Mouse (Mus musculus) ES-E14 (cell line): ENCODE results near the gene Mef2c. TPM values are rescaled to one million over a fixed set of nuclear protein-coding genes. Genes with fewer than 3 reads are reported as not detected.

ENCODE experiments used
- DNase-seq: peaks from one replicate; pipeline ENCODE4 v3.0.0-alpha.2; 2013; ENCODE audit warnings: low read depth, low spot score
- H3K27ac ChIP-seq: 2 replicates; pipeline ENCODE4 v1.5.1; 2012; ENCODE audit warnings: low read depth, mild to moderate bottlenecking, low read length, moderate library complexity, mixed read lengths; ENCODE audit not compliant: poor library complexity, insufficient read depth, severe bottlenecking
- H3K36me3 ChIP-seq: 2 replicates; pipeline ENCODE4 v1.6.1; 2012; ENCODE audit warnings: mild to moderate bottlenecking, low read length, moderate library complexity, mixed read lengths; ENCODE audit not compliant: control insufficient read depth, poor library complexity, insufficient read depth, severe bottlenecking
- H3K4me1 ChIP-seq, 2 experiments: fragments of 150-350 bp in 1 of 2; sonication (generic) in 1 of 2; 2 replicates each; pipeline ENCODE4 v1.6.1; 2012; ENCODE audit warnings: low read length in 2 of 2, mild to moderate bottlenecking in 1 of 2, mixed read lengths in 1 of 2; ENCODE audit not compliant: control insufficient read depth in 2 of 2, insufficient read depth in 2 of 2, poor library complexity in 1 of 2
- H3K4me3 ChIP-seq, 2 experiments: fragments of 150-350 bp in 1 of 2; sonication (generic) in 1 of 2; 2 replicates each; pipeline ENCODE4 v1.5.1; 2012; ENCODE audit warnings: low read length in 2 of 2, low read depth in 1 of 2, mild to moderate bottlenecking in 1 of 2, mixed read lengths in 1 of 2; ENCODE audit not compliant: insufficient read depth in 1 of 2, poor library complexity in 1 of 2, severe bottlenecking in 1 of 2
- H3K9ac ChIP-seq: 2 replicates; pipeline ENCODE4 v1.6.1; 2012; ENCODE audit warnings: low read depth, mild to moderate bottlenecking, low read length, mixed read lengths; ENCODE audit not compliant: poor library complexity, insufficient read depth, severe bottlenecking
- H3K9me3 ChIP-seq: fragments of 150-350 bp; sonication (generic); 2 replicates; pipeline ENCODE4 v1.6.1; 2012; ENCODE audit warnings: low read depth, mild to moderate bottlenecking, low read length; ENCODE audit not compliant: control insufficient read depth, insufficient read depth
- CHD2 ChIP-seq: IDR thresholded peaks from 2 replicates; pipeline ENCODE4 v1.6.1; 2014; ENCODE audit warnings: mild to moderate bottlenecking, low read depth, low read length, inconsistent platforms
- HCFC1 ChIP-seq: IDR thresholded peaks from 2 replicates; pipeline ENCODE4 v1.6.1; 2012; ENCODE audit warnings: low read length, inconsistent platforms, borderline replicate concordance; ENCODE audit not compliant: insufficient read depth
- MAFK ChIP-seq: IDR thresholded peaks from 2 replicates; pipeline ENCODE4 v1.6.1; 2014; ENCODE audit warnings: mild to moderate bottlenecking, low read depth, low read length, inconsistent platforms; ENCODE audit not compliant: insufficient read depth
- ZC3H11A ChIP-seq: IDR thresholded peaks from 2 replicates; pipeline ENCODE4 v1.6.1; 2012; ENCODE audit warnings: low read depth, mild to moderate bottlenecking, inconsistent platforms, low read length, borderline replicate concordance
- ZNF384 ChIP-seq: IDR thresholded peaks from 2 replicates; pipeline ENCODE4 v1.6.1; 2012; ENCODE audit warnings: low read depth, low read length, inconsistent platforms
- in situ Hi-C, 2 experiments: fragments of 600-800 bp; cut with MboI; formaldehyde crosslinking; loops; one replicate each; pipeline ENCODE4 v1.15.1; 2025; ENCODE audit warnings: low sequenced_read_pairs in 2 of 2, inconsistent platforms in 1 of 2; ENCODE audit not compliant: unreplicated experiment in 2 of 2
- total RNA-seq: library from RNA; depleted of rRNA; stranded (reverse); fragments of 300-350 nt; gene quantifications from 2 replicates; pipeline ENCODE4 v1.2.3, GENCODE M21; 2012

The Mef2c gene
- total RNA-seq, 1 experiment = 0.76 TPM

GRCm38 (mm10) chr13:83531968-83532591, 28.2 kb downstream of the Mef2c start:
- Histone ChIP-seq H3K4me1 (no peaks in the 10 kb centered on the region), H3K9me3 (no peaks in the 10 kb centered on the region), H3K27ac (no peak overlapping the region), H3K9ac (no peak overlapping the region), H3K4me3 (no peak overlapping the region), H3K36me3 (no peaks in the 10 kb centered on the region)
- no peak for DNase-seq
- TF ChIP-seq HCFC1 (no peak), ZNF384 (no peak), ZC3H11A (no peak), CHD2 (no peak)
- in situ Hi-C loops = no loop called here

- Histone ChIP-seq H3K9ac (no peak overlapping the region), H3K27ac (no peak overlapping the region), H3K9me3 (no peaks in the 10 kb centered on the region), H3K36me3 (no peaks in the 10 kb centered on the region), H3K4me1 (no peaks in the 10 kb centered on the region), H3K4me3 (no peak overlapping the region)
- in situ Hi-C loops = no loop called here
- TF ChIP-seq CHD2 (no peak), MAFK (no peak), ZNF384 (no peak), HCFC1 (no peak), ZC3H11A (no peak)
- no peak for DNase-seq
Measured at GRCm38 (mm10) chr13:83536361-83536760, 32.5 kb downstream of the Mef2c start.

- in situ Hi-C loops = no loop called here
- no peaks in the 10 kb centered on the region for H3K4me1 ChIP-seq
- no peak overlapping the region for H3K9ac ChIP-seq
- no peak overlapping the region for H3K27ac ChIP-seq
- DNase-seq = no peak
- no peak for TF ChIP-seq ZC3H11A
- no peak for TF ChIP-seq MAFK
- TF ChIP-seq CHD2 = no peak
- no peak for TF ChIP-seq ZNF384
- TF ChIP-seq HCFC1 = no peak
- H3K4me3 ChIP-seq = no peak overlapping the region
- H3K9me3 ChIP-seq = no peaks in the 10 kb centered on the region
- H3K36me3 ChIP-seq = no peaks in the 10 kb centered on the region
Measured at GRCm38 (mm10) chr13:83537163-83537562, 33.3 kb downstream of the Mef2c start.

GRCm38 (mm10) chr13:83539921-83540320, 36.1 kb downstream of the Mef2c start:
- no peak for TF ChIP-seq CHD2
- TF ChIP-seq ZC3H11A = no peak
- TF ChIP-seq HCFC1 = no peak
- TF ChIP-seq MAFK = no peak
- TF ChIP-seq ZNF384 = no peak
- Histone ChIP-seq H3K36me3 (no peaks in the 10 kb centered on the region), H3K9ac (no peak overlapping the region), H3K27ac (no peak overlapping the region), H3K4me1 (no peaks in the 10 kb centered on the region), H3K4me3 (no peak overlapping the region), H3K9me3 (no peaks in the 10 kb centered on the region)
- in situ Hi-C loops = no loop called here
- no peak for DNase-seq

GRCm38 (mm10) chr13:83542666-83543065, 38.8 kb downstream of the Mef2c start:
- TF ChIP-seq MAFK (no peak), HCFC1 (no peak), ZC3H11A (no peak), ZNF384 (no peak), CHD2 (no peak)
- in situ Hi-C loops = no loop called here
- H3K9me3 ChIP-seq = no peaks in the 10 kb centered on the region
- no peak overlapping the region for H3K9ac ChIP-seq
- H3K4me3 ChIP-seq = no peak overlapping the region
- no peaks in the 10 kb centered on the region for H3K4me1 ChIP-seq
- DNase-seq = no peak
- no peaks in the 10 kb centered on the region for H3K36me3 ChIP-seq
- H3K27ac ChIP-seq = no peak overlapping the region
